9 mouse cellular contexts compared by ENCODE assay signal in the genomic region with DNA sequence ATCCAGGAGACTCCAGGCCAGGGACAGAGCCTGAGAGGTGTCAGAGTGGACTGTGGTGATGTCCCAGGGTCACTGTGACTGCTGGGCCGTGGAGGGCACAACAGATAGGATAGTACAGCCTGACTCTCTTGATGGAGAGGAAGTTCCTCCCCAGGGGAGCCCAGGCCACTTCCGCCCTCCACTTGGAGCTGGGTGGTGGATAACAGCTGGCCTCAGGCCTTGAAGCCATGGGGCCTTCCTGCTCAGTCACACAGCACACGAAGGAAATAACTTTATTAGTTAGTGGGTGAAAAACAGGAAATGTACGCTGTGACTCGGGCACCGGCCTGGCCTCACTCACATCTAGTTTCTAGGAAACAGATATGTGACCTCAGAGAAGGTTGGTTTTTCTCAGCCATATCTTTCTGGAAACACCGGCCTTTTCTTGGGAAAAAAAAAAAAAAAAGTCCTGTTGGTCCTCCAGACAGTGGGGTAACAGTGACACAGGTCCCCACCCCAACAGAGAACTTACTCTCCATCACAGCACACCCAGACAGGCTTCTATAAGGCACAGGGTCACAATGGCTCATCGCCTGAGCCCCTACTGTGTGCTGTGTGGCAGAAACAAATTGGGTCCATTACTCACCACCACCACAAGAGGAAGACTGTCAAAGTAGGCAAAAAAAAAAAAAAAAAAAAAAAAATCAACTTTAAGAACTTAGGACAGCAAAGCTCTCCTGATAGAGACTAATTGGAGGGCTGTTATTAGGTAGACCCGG.
DNase-seq lines count a peak whose midpoint lies in the region; ATAC-seq lines count a peak whose summit lies in the region.
"Had no signal": no experiment of that assay in that cellular context is flagged by ENCODE, and none has a peak within 500 bp of the region (broad histone marks: within the 10 kb centered on the region; RNA-seq: fewer than 3 reads in every experiment).

No protein-coding gene starts in this region.

- H3K27me3 ChIP-seq in midbrain, embryonic 15.5 days (replicated peaks): no peaks in the 10 kb centered on the region
- H3K27me3 ChIP-seq: neural tube, embryonic 12.5 days had no signal

- H3K36me3 ChIP-seq in midbrain, embryonic 15.5 days (replicated peaks): no peaks in the 10 kb centered on the region
- H3K36me3 ChIP-seq: neural tube, embryonic 12.5 days had no signal

- H3K4me2 ChIP-seq in midbrain, embryonic 15.5 days: no peak overlapping the region
- H3K4me2 ChIP-seq: neural tube, embryonic 12.5 days had no signal

- peak; percentile 73 for DNase-seq in CD4-positive, CD25-positive, alpha-beta regulatory T cell, adult 2 months (ENCODE audit: low read depth, low spot score)
- DNase-seq in kidney, adult 18-20 months: peak; percentile 46
- peak; percentile 44 for DNase-seq in lung, postnatal 25 days (ENCODE audit: low spot score)
- DNase-seq in urinary bladder, adult 2 months (ENCODE audit: low spot score): no peak
- DNase-seq in left cerebral cortex, postnatal 4 days: no peak
- DNase-seq in spleen, postnatal 14 days (ENCODE audit: low spot score in 2 of 2): no peak

- no peaks in the 10 kb centered on the region for H3K9me3 ChIP-seq in midbrain, embryonic 15.5 days
- H3K9me3 ChIP-seq: neural tube, embryonic 12.5 days had no signal

- H3K4me3 ChIP-seq in midbrain, embryonic 15.5 days: no peak overlapping the region
- H3K4me3 ChIP-seq: neural tube, embryonic 12.5 days had no signal

- 81% methylated on average over 9 of the region's 9 CpGs for WGBS in midbrain, embryonic 15.5 days

- H3K9ac ChIP-seq in midbrain, embryonic 15.5 days: no peak overlapping the region
- H3K9ac ChIP-seq: neural tube, embryonic 12.5 days had no signal

- ATAC-seq in granulocyte monocyte progenitor cell, adult 5-6 weeks (replicated peaks; ENCODE audit: poor library complexity, severe bottlenecking): peak; percentile 89
- ATAC-seq in midbrain, embryonic 15.5 days (replicated peaks): no peak

- H3K27ac ChIP-seq in midbrain, embryonic 15.5 days: no peak overlapping the region
- H3K27ac ChIP-seq: neural tube, embryonic 12.5 days had no signal

- intact Hi-C loops in left cerebral cortex, postnatal 4 days (cut with DNase I): no loop called here

- no peaks in the 10 kb centered on the region for H3K4me1 ChIP-seq in midbrain, embryonic 15.5 days

Comparison
In these comparisons a context has a peak if more than half of its experiments do, and no peak if none do; other contexts are left out.
1. DNase-seq: peak in CD4-positive, CD25-positive, alpha-beta regulatory T cell, adult 2 months (single experiment), kidney, adult 18-20 months (single experiment) and lung, postnatal 25 days (single experiment); none in urinary bladder, adult 2 months (single experiment), left cerebral cortex, postnatal 4 days (single experiment) and spleen, postnatal 14 days (0 of 2).